Mouse (Mus musculus) hindbrain, embryonic 16.5 days (tissue): Measurements from ENCODE around the gene Gm14443. TPM values are rescaled to one million over a fixed set of nuclear protein-coding genes. Genes with fewer than 3 reads are reported as not detected.
"Not testable (repeated sequence)": the region's sequence is repeated elsewhere in the genome, so short reads cannot be mapped to it uniquely, and the experiment has no call there.

Source experiments
- ATAC-seq: fragments of 200-750 bp; cut with Nextera tagmentation; 2 replicates; pipeline ENCODE4 v1.8.0; 2017; ENCODE audit warnings: moderate TSS enrichment, moderate library complexity
- H3K27ac ChIP-seq: fragments of 300-500 bp; sonication (generic); 2 replicates; pipeline ENCODE4 v1.5.1; 2014; ENCODE audit warnings: low read depth, mild to moderate bottlenecking, control low read depth, low read length, moderate library complexity
- H3K27me3 ChIP-seq: fragments of 300-500 bp; sonication (generic); replicated peaks from 2 replicates; pipeline ENCODE4 v1.6.1; 2014; ENCODE audit warnings: low read length; ENCODE audit not compliant: control insufficient read depth, insufficient read depth
- H3K36me3 ChIP-seq: fragments of 300-500 bp; sonication (generic); 2 replicates; pipeline ENCODE4 v1.6.1; 2014; ENCODE audit warnings: mild to moderate bottlenecking, low read length, moderate library complexity, mixed read lengths; ENCODE audit not compliant: control insufficient read depth, insufficient read depth
- H3K4me1 ChIP-seq: fragments of 300-500 bp; sonication (generic); 2 replicates; pipeline ENCODE4 v1.6.1; 2014; ENCODE audit warnings: low read depth, low read length; ENCODE audit not compliant: control insufficient read depth, insufficient read depth
- H3K4me2 ChIP-seq: fragments of 300-500 bp; sonication (generic); 2 replicates; pipeline ENCODE4 v1.6.1; 2014; ENCODE audit warnings: mild to moderate bottlenecking, low read length, control low read depth, moderate library complexity
- H3K4me3 ChIP-seq: fragments of 300-500 bp; sonication (generic); 2 replicates; pipeline ENCODE4 v1.5.1; 2014; ENCODE audit warnings: mild to moderate bottlenecking, low read length, control low read depth, moderate library complexity
- H3K9ac ChIP-seq: fragments of 300-500 bp; sonication (generic); 2 replicates; pipeline ENCODE4 v1.6.1; 2014; ENCODE audit warnings: low read depth, mild to moderate bottlenecking, control low read depth, low read length, moderate library complexity
- H3K9me3 ChIP-seq: fragments of 300-500 bp; sonication (generic); 2 replicates; pipeline ENCODE4 v1.6.1; 2014; ENCODE audit warnings: mild to moderate bottlenecking, low read length, moderate library complexity; ENCODE audit not compliant: control insufficient read depth
- WGBS: fragments of 180-500 bp; shearing (Covaris S2); extraction: QIAGEN DNeasy Blood & Tissue Kit; methylation state at CpG from one replicate; pipeline ENCODE4 v1.1.7; 2014; 5-methylcytosine and 5-hydroxymethylcytosine counted together
- polyA plus RNA-seq: library from polyadenylated mRNA; unstranded; fragments of >200 nt; fragmentation: Nextera tagmentation; extraction: Ambion mirVana; gene quantifications from 2 replicates; pipeline ENCODE4 v1.2.1, GENCODE M21; 2015

Gm14443 gene
- polyA plus RNA-seq = 0.99 and 1.1 TPM in 2 replicates

DNA sequence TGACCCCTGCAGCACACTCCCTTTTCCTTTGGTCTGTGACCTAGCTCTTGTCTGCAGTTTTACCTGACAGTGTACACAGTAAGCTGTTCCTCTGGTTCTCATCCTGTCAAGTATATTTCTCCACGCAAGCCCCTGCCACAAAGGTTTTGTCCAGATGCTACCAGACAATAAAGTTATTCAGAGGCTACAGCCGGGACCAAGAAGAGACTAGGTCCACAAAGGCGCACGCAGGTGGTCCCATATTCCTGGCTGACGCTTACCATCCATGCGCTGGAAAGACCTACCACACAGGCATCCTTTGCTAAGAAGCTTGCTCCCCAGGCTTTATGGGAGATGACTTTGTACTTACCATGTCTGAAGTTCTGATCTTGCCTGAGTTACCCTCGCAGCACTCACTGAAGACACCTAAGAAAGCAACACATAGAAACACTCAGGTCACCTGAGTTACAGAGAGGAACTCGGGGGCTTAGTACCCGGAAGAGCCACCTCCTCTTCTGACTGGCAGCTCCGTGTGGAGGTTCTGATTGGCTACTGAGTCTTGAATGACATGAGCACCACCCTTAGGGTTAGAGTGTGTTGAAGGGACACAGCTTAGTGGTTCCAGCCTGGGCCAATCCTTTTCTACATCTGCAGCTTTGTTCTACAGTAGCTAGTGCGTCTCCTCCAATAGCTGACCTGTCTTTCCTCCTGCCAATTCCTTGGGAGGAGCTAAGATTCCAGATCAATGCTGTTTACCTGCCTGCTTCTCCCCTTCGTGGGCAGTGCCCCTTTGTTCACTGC lies at the start of gene Gm14443:
TSS of gene Gm14443 (minus strand) at position 471 of the 780 bp plus-strand sequence.
- WGBS = 76% methylated on average over 12 of the region's 12 CpGs
- not testable (repeated sequence) for H3K9ac ChIP-seq

GRCm38 (mm10) chr2:175206732-175207131 lies 31.1 kb upstream of the Gm14443 start, which contains the start of gene Gm14391:
Gene Gm14391, minus strand, starts transcription at chr2:175206917.
- WGBS = no CpG with 5 or more reads among the region's 7 CpGs
- H3K27ac ChIP-seq, H3K9ac ChIP-seq, H3K4me2 ChIP-seq, H3K27me3 ChIP-seq, ATAC-seq, H3K4me3 ChIP-seq, H3K9me3 ChIP-seq, H3K36me3 ChIP-seq, H3K4me1 ChIP-seq: not testable (repeated sequence)

More for the DNA sequence above, at the start of gene Gm14443:
- not testable (repeated sequence) for H3K27me3 ChIP-seq, H3K4me1 ChIP-seq, H3K4me3 ChIP-seq, H3K4me2 ChIP-seq, H3K36me3 ChIP-seq, H3K9me3 ChIP-seq, H3K27ac ChIP-seq, ATAC-seq

DNA sequence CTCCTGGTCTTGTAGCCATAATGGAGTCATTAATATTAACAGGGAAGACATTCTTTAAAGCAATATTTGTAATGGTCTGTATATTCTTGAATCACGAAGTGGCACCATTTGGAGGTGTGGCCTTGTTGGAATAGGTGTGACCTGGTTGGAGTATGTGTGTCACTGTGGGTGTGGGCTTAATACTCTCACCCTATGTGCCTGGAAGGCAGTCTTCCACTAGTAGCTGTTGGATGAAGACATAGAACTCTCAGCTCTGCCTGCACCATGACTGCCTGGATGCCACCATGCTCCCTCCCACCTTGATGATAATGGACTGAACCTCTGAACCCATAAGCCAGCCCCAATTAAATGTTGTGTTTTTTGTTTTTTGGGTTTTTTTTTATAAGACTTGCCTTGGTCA lies 3.3 kb upstream of the Gm14443 start:
- H3K9ac ChIP-seq, H3K4me1 ChIP-seq, H3K36me3 ChIP-seq, H3K4me3 ChIP-seq, H3K4me2 ChIP-seq, H3K27me3 ChIP-seq, ATAC-seq, H3K9me3 ChIP-seq, H3K27ac ChIP-seq: not testable (repeated sequence)
- 43% methylated on average over 1 of the region's 1 CpGs for WGBS

DNA sequence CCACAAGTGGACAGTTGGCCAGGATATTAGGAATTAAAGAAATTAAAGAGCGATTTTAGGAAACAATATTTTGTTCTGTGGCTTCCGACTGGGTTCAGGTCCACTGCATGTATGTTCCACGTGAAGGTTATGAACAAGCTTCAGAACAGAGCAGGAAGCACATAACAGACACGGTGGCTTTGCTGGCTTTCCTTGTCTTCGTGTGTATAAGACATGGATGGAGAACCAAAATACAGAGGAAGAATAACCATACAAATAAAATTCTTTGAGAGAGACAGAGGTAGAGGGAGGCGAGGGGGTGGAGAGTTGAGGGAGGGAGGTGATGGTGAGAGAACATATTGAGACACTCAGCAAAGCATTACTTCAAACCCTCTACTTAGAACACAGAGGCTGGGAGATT lies 641 bp upstream of the Gm14443 start:
- Histone ChIP-seq H3K27ac (no peak overlapping the region), H3K36me3 (no peaks in the 10 kb centered on the region), H3K9ac (no peak overlapping the region), H3K4me1 (no peaks in the 10 kb centered on the region), H3K9me3 (no peaks in the 10 kb centered on the region), H3K4me2 (no peak overlapping the region), H3K4me3 (no peak overlapping the region), H3K27me3 (no peaks in the 10 kb centered on the region)
- no peak for ATAC-seq
- WGBS = 84% methylated on average over 6 of the region's 6 CpGs

GRCm38 (mm10) chr2:175174058-175174457 lies 1.6 kb downstream of the Gm14443 start:
- H3K4me2 ChIP-seq, H3K9ac ChIP-seq, H3K27me3 ChIP-seq, H3K27ac ChIP-seq, ATAC-seq, H3K4me1 ChIP-seq, H3K36me3 ChIP-seq, H3K4me3 ChIP-seq, H3K9me3 ChIP-seq: not testable (repeated sequence)
- WGBS = 93% methylated on average over 2 of the region's 2 CpGs

DNA sequence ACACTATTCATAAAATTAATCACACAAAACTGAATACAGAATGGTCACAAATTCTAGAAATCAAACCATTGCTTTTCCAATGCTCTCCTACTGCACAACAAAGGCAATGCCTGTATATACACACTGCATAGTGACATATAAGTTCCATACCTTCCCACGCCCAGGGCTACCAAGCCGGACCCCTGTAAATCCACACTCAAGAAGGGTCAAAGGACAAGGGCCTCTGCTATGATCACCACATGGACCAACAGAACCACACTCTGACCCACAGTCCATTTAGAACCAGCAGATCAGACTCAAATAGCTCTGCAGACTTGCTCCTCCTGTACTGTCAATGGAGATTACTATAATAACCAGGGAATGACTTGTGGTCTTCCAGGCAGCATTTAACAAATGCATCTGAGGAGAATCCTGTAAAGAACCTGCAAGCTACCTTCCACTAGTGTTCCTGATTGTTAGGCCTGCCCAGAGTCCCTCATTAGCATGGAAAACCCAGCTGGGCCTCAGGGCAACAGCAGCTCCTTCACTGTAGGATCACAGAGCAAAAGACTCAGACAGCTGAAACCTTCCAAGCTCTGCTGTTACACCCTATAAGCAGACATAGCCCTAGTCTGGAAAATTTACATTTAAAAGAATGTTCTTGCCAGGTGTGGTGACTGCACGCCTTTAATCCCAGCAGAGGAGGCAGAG lies 2.6 kb downstream of the Gm14443 start:
- not testable (repeated sequence) for H3K4me1 ChIP-seq, H3K4me2 ChIP-seq, H3K4me3 ChIP-seq, H3K9ac ChIP-seq, ATAC-seq, H3K27me3 ChIP-seq, H3K9me3 ChIP-seq, H3K27ac ChIP-seq, H3K36me3 ChIP-seq
- WGBS = 88% methylated on average over 3 of the region's 3 CpGs

- H3K4me2 ChIP-seq = no peak overlapping the region
- H3K36me3 ChIP-seq = no peaks in the 10 kb centered on the region
- H3K4me3 ChIP-seq = no peak overlapping the region
- H3K4me1 ChIP-seq = no peaks in the 10 kb centered on the region
- 91% methylated on average over 3 of the region's 3 CpGs for WGBS
- no peaks in the 10 kb centered on the region for H3K9me3 ChIP-seq
- ATAC-seq = no peak
- no peak overlapping the region for H3K27ac ChIP-seq
- no peak overlapping the region for H3K9ac ChIP-seq
- H3K27me3 ChIP-seq = no peaks in the 10 kb centered on the region
These were observed 3.5 kb downstream of the Gm14443 start for GRCm38 (mm10) chr2:175172123-175172522.

- not testable (repeated sequence) for H3K4me2 ChIP-seq
These were observed 8.8 kb downstream of the Gm14443 start for GRCm38 (mm10) chr2:175166870-175167269.

GRCm38 (mm10) chr2:175165110-175165509 lies 10.6 kb downstream of the Gm14443 start:
- not testable (repeated sequence) for H3K4me2 ChIP-seq, H3K36me3 ChIP-seq, ATAC-seq, H3K4me1 ChIP-seq, H3K4me3 ChIP-seq, H3K27ac ChIP-seq, H3K27me3 ChIP-seq, H3K9me3 ChIP-seq, H3K9ac ChIP-seq
- 94% methylated on average over 12 of the region's 12 CpGs for WGBS

More at GRCm38 (mm10) chr2:175166870-175167269, 8.8 kb downstream of the Gm14443 start:
- H3K9me3 ChIP-seq, H3K27me3 ChIP-seq, H3K4me3 ChIP-seq, ATAC-seq, H3K27ac ChIP-seq, H3K4me1 ChIP-seq, H3K36me3 ChIP-seq, H3K9ac ChIP-seq: not testable (repeated sequence)
- 84% methylated on average over 2 of the region's 2 CpGs for WGBS
